ENCODE assay signal across 19 mouse cellular contexts in genomic region chr1:91109302-91109701, GRCm38 (mm10). TPM values are rescaled to one million over a fixed set of nuclear protein-coding genes. Genes with fewer than 3 reads are reported as not detected.
DNase-seq lines count a peak whose midpoint lies in the region; ATAC-seq and TF ChIP-seq lines count a peak whose summit lies in the region.
"Had no signal": no experiment of that assay in that cellular context is flagged by ENCODE, and none has a peak within 500 bp of the region (broad histone marks: within the 10 kb centered on the region; RNA-seq: fewer than 3 reads in every experiment).

No protein-coding gene starts in this region.

- WGBS in heart, embryonic 12.5 days: 11% methylated on average over 4 of the region's 4 CpGs
- WGBS in lung, embryonic 14.5 days: 15% methylated on average over 4 of the region's 4 CpGs
- WGBS in lung, adult 2 months: 38% methylated on average over 4 of the region's 4 CpGs
- 19% methylated on average over 4 of the region's 4 CpGs for WGBS in stomach, postnatal 0 days

- H3K36me3 ChIP-seq in heart, embryonic 12.5 days: peaks cover 73% of the 10 kb centered on the region
- H3K36me3 ChIP-seq in lung, embryonic 14.5 days (ENCODE audit: insufficient read depth): peaks cover 60% of the 10 kb centered on the region
- H3K36me3 ChIP-seq in stomach, postnatal 0 days (ENCODE audit: control insufficient read depth, insufficient read depth, low read length): peaks cover 34% of the 10 kb centered on the region

- no peak overlapping the region for H3K4me3 ChIP-seq in heart, embryonic 12.5 days
- no peak overlapping the region for H3K4me3 ChIP-seq in lung, embryonic 14.5 days (ENCODE audit: low read depth, low read length)
- H3K4me3 ChIP-seq in lung, adult 2 months (replicated peaks; ENCODE audit: extremely low read depth, low read depth, low read length): no peak overlapping the region
- H3K4me3 ChIP-seq in stomach, postnatal 0 days (ENCODE audit: low read depth, low read length): no peak overlapping the region
- H3K4me3 ChIP-seq: forebrain, embryonic 12.5 days; gastrocnemius, adult 2 months; liver, embryonic 12.5 days; neural tube, embryonic 15.5 days had no signal

- intact Hi-C loops in heart, postnatal 25 days (cut with DNase I): no loop called here

- H3K27me3 ChIP-seq in heart, embryonic 12.5 days (replicated peaks): no peaks in the 10 kb centered on the region
- H3K27me3 ChIP-seq in lung, embryonic 14.5 days (ENCODE audit: insufficient read depth, low read length): no peaks in the 10 kb centered on the region
- H3K27me3 ChIP-seq in stomach, postnatal 0 days (ENCODE audit: control insufficient read depth, insufficient read depth, low read length): no peaks in the 10 kb centered on the region
- H3K27me3 ChIP-seq: forebrain, embryonic 12.5 days; liver, embryonic 12.5 days; neural tube, embryonic 15.5 days had no signal

- peak overlapping the region; percentile 89 for H3K27ac ChIP-seq in heart, embryonic 12.5 days (ENCODE audit: poor library complexity, severe bottlenecking)
- H3K27ac ChIP-seq in lung, embryonic 14.5 days (ENCODE audit: low read depth): no peak overlapping the region
- no peak overlapping the region for H3K27ac ChIP-seq in stomach, postnatal 0 days (replicated peaks)
- H3K27ac ChIP-seq: forebrain, embryonic 12.5 days; gastrocnemius, adult 2 months; hindbrain, embryonic 14.5 days; liver, embryonic 12.5 days; neural tube, embryonic 15.5 days had no signal

- no peak for TF ChIP-seq POLR2A in lung, adult 2 months (IDR thresholded peaks at IDR 0.05; ENCODE audit: borderline replicate concordance, extremely low read depth, low read depth, low read length)

- no peak for DNase-seq in heart, postnatal 25 days (ENCODE audit: low spot score)
- DNase-seq in lung, embryonic 14.5 days: no peak
- DNase-seq in lung, adult 2 months: no peak
- peak; percentile 50 to 61 for DNase-seq in adrenal gland, postnatal 36 days
- DNase-seq in stomach, postnatal 0 days (ENCODE audit: low spot score): no peak
- no peak for DNase-seq in urinary bladder, postnatal 36 days (ENCODE audit: low spot score in 2 of 2)
- DNase-seq: cerebellum, adult 9-10 months; gastrocnemius, adult 2 months; kidney, postnatal 4 days; lung, postnatal 4 days; right cerebral cortex, postnatal 14 days; spleen, adult 18-20 months had no signal

- no peaks in the 10 kb centered on the region for H3K9me3 ChIP-seq in heart, embryonic 12.5 days (replicated peaks)
- no peaks in the 10 kb centered on the region for H3K9me3 ChIP-seq in lung, embryonic 14.5 days (ENCODE audit: low read depth, low read length)
- H3K9me3 ChIP-seq in stomach, postnatal 0 days (ENCODE audit: control insufficient read depth, low read length): no peaks in the 10 kb centered on the region
- H3K9me3 ChIP-seq: forebrain, embryonic 12.5 days; liver, embryonic 12.5 days; neural tube, embryonic 15.5 days had no signal

- no peak for TF ChIP-seq EP300 in stomach, postnatal 0 days (optimal IDR thresholded peaks at IDR 0.05)

- ATAC-seq in heart, embryonic 12.5 days (ENCODE audit: insufficient number of reproducible peaks, low FRiP score): peak; percentile 75
- peak; percentile 38; the same call in 1 of the 2 replicates for ATAC-seq in lung, embryonic 14.5 days (ENCODE audit: insufficient read depth)
- ATAC-seq in stomach, postnatal 0 days (ENCODE audit: low FRiP score, low TSS enrichment): peak; percentile 63; the same call in 1 of the 2 replicates
- ATAC-seq: liver, embryonic 12.5 days; midbrain, embryonic 16.5 days had no signal

- H3K9ac ChIP-seq in heart, embryonic 12.5 days: no peak overlapping the region
- no peak overlapping the region for H3K9ac ChIP-seq in lung, embryonic 14.5 days
- H3K9ac ChIP-seq in stomach, postnatal 0 days (ENCODE audit: low read length): no peak overlapping the region
- H3K9ac ChIP-seq: forebrain, embryonic 12.5 days; hindbrain, embryonic 14.5 days; liver, embryonic 12.5 days; neural tube, embryonic 15.5 days had no signal

- peak overlapping the region; percentile 18 for H3K4me2 ChIP-seq in heart, embryonic 12.5 days
- no peak overlapping the region for H3K4me2 ChIP-seq in lung, embryonic 14.5 days
- H3K4me2 ChIP-seq in stomach, postnatal 0 days (replicated peaks; ENCODE audit: low read depth): no peak overlapping the region
- H3K4me2 ChIP-seq: forebrain, embryonic 12.5 days; hindbrain, embryonic 14.5 days; liver, embryonic 12.5 days; neural tube, embryonic 15.5 days had no signal

- TF ChIP-seq CTCF in lung, embryonic 14.5 days (IDR thresholded peaks at IDR 0.05; ENCODE audit: low read depth): no peak
- no peak for TF ChIP-seq CTCF in lung, adult 2 months (IDR thresholded peaks at IDR 0.05; ENCODE audit: insufficient read depth, low read length)
- no peak for TF ChIP-seq CTCF in stomach, postnatal 0 days (IDR thresholded peaks at IDR 0.05; ENCODE audit: low read depth)

- peaks cover 44% of the 10 kb centered on the region for H3K4me1 ChIP-seq in heart, embryonic 12.5 days (replicated peaks)
- H3K4me1 ChIP-seq in lung, embryonic 14.5 days (ENCODE audit: insufficient read depth): no peaks in the 10 kb centered on the region
- H3K4me1 ChIP-seq in lung, adult 2 months (ENCODE audit: control insufficient read depth, insufficient read depth, low read length): no peaks in the 10 kb centered on the region
- H3K4me1 ChIP-seq in stomach, postnatal 0 days (replicated peaks; ENCODE audit: control insufficient read depth, insufficient read depth): no peaks in the 10 kb centered on the region
- H3K4me1 ChIP-seq: forebrain, embryonic 12.5 days; liver, embryonic 12.5 days; neural tube, embryonic 15.5 days had no signal

RNA-seq across cellular contexts. Expression of gene Rbm44, which starts 35.6 kb away (rescaled TPM):
- polyA plus RNA-seq in heart, embryonic 12.5 days (2016; fragmentation: Nextera tagmentation; extraction: Ambion mirVana): 2.1 and 2.7 TPM in 2 replicates
- under 1 TPM in 1 of 2 experiments, not detected in 1; 0.10 TPM for total RNA-seq in heart, postnatal 25 days (2021)
- polyA plus RNA-seq in lung, embryonic 14.5 days (2014; fragmentation: Nextera tagmentation; extraction: Ambion mirVana): 1.2 and 2.2 TPM in 2 replicates
- not detected in 2 replicates for polyA plus RNA-seq in lung, adult 2 months (2012; rRNA removed)
- not detected for total RNA-seq in adrenal gland, postnatal 36 days (2021)
- polyA plus RNA-seq in stomach, postnatal 0 days (2015; fragmentation: Nextera tagmentation; extraction: Ambion mirVana): 0.15 and 0.24 TPM in 2 replicates
- total RNA-seq: gastrocnemius, adult 2 months; layer of hippocampus, postnatal 14 days had no signal

Comparison
In these comparisons a context has a peak if more than half of its experiments do, and no peak if none do; other contexts are left out.
1. DNase-seq: peak in adrenal gland, postnatal 36 days (2 of 2); none in heart, postnatal 25 days (single experiment), lung, embryonic 14.5 days (single experiment), lung, adult 2 months (single experiment), stomach, postnatal 0 days (single experiment) and urinary bladder, postnatal 36 days (0 of 2).
2. Peak in every context shown above with its lines, with median percentiles within 50 percentile points of each other: ATAC-seq.